ENCODE assay signal across 8 mouse cellular contexts in genomic region chr19:46455032-46455431, GRCm38 (mm10). TPM values are rescaled to one million over a fixed set of nuclear protein-coding genes. Genes with fewer than 3 reads are reported as not detected.
DNase-seq lines count a peak whose midpoint lies in the region; ATAC-seq and TF ChIP-seq lines count a peak whose summit lies in the region.

No protein-coding gene starts in this region.

- H3K4me1 ChIP-seq in bone marrow, adult 2 months (ENCODE audit: control insufficient read depth, insufficient read depth, low read length): peaks cover 12% of the 10 kb centered on the region
- H3K4me1 ChIP-seq in limb, embryonic 10.5 days: peaks cover 35% of the 10 kb centered on the region

- H3K4me3 ChIP-seq in bone marrow, adult 2 months (replicated peaks; ENCODE audit: control insufficient read depth, low read depth, low read length): peak overlapping the region; percentile 37
- no peak overlapping the region for H3K4me3 ChIP-seq in limb, embryonic 10.5 days

- peak overlapping the region; percentile 76 for H3K27ac ChIP-seq in bone marrow, adult 2 months (ENCODE audit: control insufficient read depth, insufficient read depth, low read depth, low read length, poor library complexity)
- peak overlapping the region; percentile 72 for H3K27ac ChIP-seq in limb, embryonic 10.5 days

- TF ChIP-seq POLR2A in bone marrow, adult 2 months (IDR thresholded peaks at IDR 0.05; ENCODE audit: borderline replicate concordance, control insufficient read depth, low read depth, low read length): no peak

- H3K27me3 ChIP-seq in limb, embryonic 10.5 days (ENCODE audit: low read depth, poor library complexity, severe bottlenecking): no peaks in the 10 kb centered on the region

- DNase-seq in 3T3-L1 (ENCODE audit: low read depth, low spot score) (peak; percentile 22), adipocyte (ENCODE audit: low spot score) (no peak)
- DNase-seq in heart, postnatal 14 days: peak; percentile 48 to 59
- DNase-seq in limb, embryonic 10.5 days (ENCODE audit: low spot score): no peak
- no peak for DNase-seq in right cerebral cortex, adult 18-20 months
- no peak for DNase-seq in thymus, postnatal 0 days (ENCODE audit: low spot score)

- intact Hi-C loops in heart, postnatal 14 days (cut with DNase I): loop anchor here (2.0 kb wide), 1 partner anchor 48 kb away; no protein-coding TSS in a partner anchor

- peak; percentile 89 for ATAC-seq in megakaryocyte progenitor cell, adult 5-6 weeks (replicated peaks; ENCODE audit: poor library complexity)

- WGBS in bone marrow, adult 2 months: 0% methylated on average over 1 of the region's 1 CpGs
- 76% methylated on average over 1 of the region's 1 CpGs for WGBS in limb, embryonic 10.5 days

- no peak for TF ChIP-seq CTCF in bone marrow, adult 2 months (IDR thresholded peaks at IDR 0.05; ENCODE audit: control insufficient read depth, insufficient read depth, low read length)

- peaks cover 94% of the 10 kb centered on the region for H3K36me3 ChIP-seq in limb, embryonic 10.5 days

- H3K9me3 ChIP-seq in limb, embryonic 10.5 days (replicated peaks): no peaks in the 10 kb centered on the region

RNA-seq across cellular contexts. Expression of gene Trim8, which starts 46.5 kb away (rescaled TPM):
- 13.9 and 25.9 TPM in 2 replicates for polyA plus RNA-seq in bone marrow, adult 2 months (2011; ENCODE audit: insufficient read depth, insufficient read length, low replicate concordance, missing spikeins)
- 10 to 100 TPM; 47.6 to 50.0 TPM for total RNA-seq in heart, postnatal 14 days (2021)
- polyA plus RNA-seq in limb, embryonic 10.5 days (2016; fragmentation: Nextera tagmentation; extraction: Ambion mirVana): 13.0 and 15.2 TPM in 2 replicates
- 9.7 and 18.0 TPM in 2 replicates for total RNA-seq in megakaryocyte progenitor cell, adult 5-6 weeks (2015)
- total RNA-seq in megakaryocyte progenitor cell, adult 5-6 weeks (2017): 12.8 and 12.9 TPM in 2 replicates
- 20.4 and 23.6 TPM in 2 replicates for polyA plus RNA-seq in thymus, postnatal 0 days (2015; fragmentation: Nextera tagmentation; extraction: Ambion mirVana)

RNA-seq across cellular contexts. Expression of gene Sufu, which starts 58.3 kb away (rescaled TPM):
- polyA plus RNA-seq in bone marrow, adult 2 months (2011; ENCODE audit: insufficient read depth, insufficient read length, low replicate concordance, missing spikeins): 5.3 and 6.3 TPM in 2 replicates
- total RNA-seq in heart, postnatal 14 days (2021): 10 to 100 TPM; 15.1 to 15.3 TPM
- 53.8 and 58.5 TPM in 2 replicates for polyA plus RNA-seq in limb, embryonic 10.5 days (2016; fragmentation: Nextera tagmentation; extraction: Ambion mirVana)
- total RNA-seq in megakaryocyte progenitor cell, adult 5-6 weeks (2015): 12.9 and 14.9 TPM in 2 replicates
- total RNA-seq in megakaryocyte progenitor cell, adult 5-6 weeks (2017): 6.6 and 7.0 TPM in 2 replicates
- polyA plus RNA-seq in thymus, postnatal 0 days (2015; fragmentation: Nextera tagmentation; extraction: Ambion mirVana): 20.7 and 21.0 TPM in 2 replicates

RNA-seq across cellular contexts. Expression of gene Actr1a, which starts 59.5 kb away (rescaled TPM):
- polyA plus RNA-seq in bone marrow, adult 2 months (2011; ENCODE audit: insufficient read depth, insufficient read length, low replicate concordance, missing spikeins): 40.3 and 53.5 TPM in 2 replicates
- 100 to 1,000 TPM; 104 to 108 TPM for total RNA-seq in heart, postnatal 14 days (2021)
- 159 and 168 TPM in 2 replicates for polyA plus RNA-seq in limb, embryonic 10.5 days (2016; fragmentation: Nextera tagmentation; extraction: Ambion mirVana)
- 46.0 and 52.2 TPM in 2 replicates for total RNA-seq in megakaryocyte progenitor cell, adult 5-6 weeks (2015)
- total RNA-seq in megakaryocyte progenitor cell, adult 5-6 weeks (2017): 76.3 and 87.6 TPM in 2 replicates
- 132 and 141 TPM in 2 replicates for polyA plus RNA-seq in thymus, postnatal 0 days (2015; fragmentation: Nextera tagmentation; extraction: Ambion mirVana)

Comparison
In these comparisons a context has a peak if more than half of its experiments do, and no peak if none do; other contexts are left out.
1. DNase-seq: peak in 3T3-L1 (single experiment) and heart, postnatal 14 days (2 of 2); none in limb, embryonic 10.5 days (single experiment), right cerebral cortex, adult 18-20 months (single experiment), thymus, postnatal 0 days (single experiment) and adipocyte (single experiment).